Mouse (Mus musculus): ENCODE data around the gene Enpp1. TPM values are rescaled to one million over a fixed set of nuclear protein-coding genes. Genes with fewer than 3 reads are reported as not detected.
A peak's percentile ranks its signal among the peaks of the same experiment; 100 is the strongest.
"Not testable (repeated sequence)": the region's sequence is repeated elsewhere in the genome, so short reads cannot be mapped to it uniquely, and the experiment has no call there.

Enpp1 gene
- polyA plus RNA-seq, 1 experiment: 0.89 TPM

GRCm38 (mm10) chr10:24627262-24627661 is 84.7 kb downstream of the Enpp1 start:
- no peak overlapping the region for H3K4me3 ChIP-seq (ENCODE audit: control insufficient read depth, insufficient read depth, low read length)
- no peaks in the 10 kb centered on the region for H3K27me3 ChIP-seq (ENCODE audit: control insufficient read depth, insufficient read depth, low read length)
- H3K27ac ChIP-seq (ENCODE audit: control insufficient read depth, insufficient read depth, low read length): no peak overlapping the region
- no peak for TF ChIP-seq CTCF (IDR thresholded peaks at IDR 0.05; ENCODE audit: borderline replicate concordance, control insufficient read depth, extremely low read depth, insufficient read depth, low read length, poor library complexity)
- DNase-seq: no peak
- H3K4me1 ChIP-seq (replicated peaks; ENCODE audit: control insufficient read depth, insufficient read depth, low read length): no peaks in the 10 kb centered on the region
- no peaks in the 10 kb centered on the region for H3K36me3 ChIP-seq (ENCODE audit: control insufficient read depth, insufficient read depth, low read length)
- 89% methylated on average over 12 of the region's 12 CpGs for WGBS

- 48% methylated on average over 24 of the region's 24 CpGs for WGBS
- peak; percentile 88 for DNase-seq
Measured at GRCm38 (mm10) chr10:24625060-24625701, 86.8 kb downstream of the Enpp1 start.

GRCm38 (mm10) chr10:24622586-24622985 is 89.4 kb downstream of the Enpp1 start:
- H3K4me1 ChIP-seq (replicated peaks; ENCODE audit: control insufficient read depth, insufficient read depth, low read length): no peaks in the 10 kb centered on the region
- H3K36me3 ChIP-seq (ENCODE audit: control insufficient read depth, insufficient read depth, low read length): no peaks in the 10 kb centered on the region
- H3K27ac ChIP-seq (ENCODE audit: control insufficient read depth, insufficient read depth, low read length): no peak overlapping the region
- peak; percentile 69; the same call in 1 of the 2 replicates for TF ChIP-seq CTCF (IDR thresholded peaks at IDR 0.05; ENCODE audit: borderline replicate concordance, control insufficient read depth, extremely low read depth, insufficient read depth, low read length, poor library complexity)
- TF ChIP-seq POLR2A (IDR thresholded peaks at IDR 0.05; ENCODE audit: control insufficient read depth, extremely low read depth, insufficient read depth, low read length, poor library complexity): no peak
- DNase-seq: peak; percentile 83
- WGBS: 27% methylated on average over 7 of the region's 7 CpGs
- no peaks in the 10 kb centered on the region for H3K27me3 ChIP-seq (ENCODE audit: control insufficient read depth, insufficient read depth, low read length)
- no peak overlapping the region for H3K4me3 ChIP-seq (ENCODE audit: control insufficient read depth, insufficient read depth, low read length)

More at GRCm38 (mm10) chr10:24625060-24625701, 86.8 kb downstream of the Enpp1 start:
- Histone ChIP-seq H3K4me3 (ENCODE audit: control insufficient read depth, insufficient read depth, low read length) (no peak overlapping the region), H3K27me3 (ENCODE audit: control insufficient read depth, insufficient read depth, low read length) (no peaks in the 10 kb centered on the region), H3K36me3 (ENCODE audit: control insufficient read depth, insufficient read depth, low read length) (no peaks in the 10 kb centered on the region), H3K4me1 (replicated peaks; ENCODE audit: control insufficient read depth, insufficient read depth, low read length) (no peaks in the 10 kb centered on the region), H3K27ac (ENCODE audit: control insufficient read depth, insufficient read depth, low read length) (no peak overlapping the region)
- no peak for TF ChIP-seq POLR2A (IDR thresholded peaks at IDR 0.05; ENCODE audit: control insufficient read depth, extremely low read depth, insufficient read depth, low read length, poor library complexity)
- peak; percentile 62; the same call in 1 of the 2 replicates for TF ChIP-seq CTCF (IDR thresholded peaks at IDR 0.05; ENCODE audit: borderline replicate concordance, control insufficient read depth, extremely low read depth, insufficient read depth, low read length, poor library complexity)

- no peaks in the 10 kb centered on the region for H3K36me3 ChIP-seq (ENCODE audit: control insufficient read depth, insufficient read depth, low read length)
- H3K4me1 ChIP-seq (replicated peaks; ENCODE audit: control insufficient read depth, insufficient read depth, low read length): no peaks in the 10 kb centered on the region
- H3K4me3 ChIP-seq (ENCODE audit: control insufficient read depth, insufficient read depth, low read length): no peak overlapping the region
- no peak overlapping the region for H3K27ac ChIP-seq (ENCODE audit: control insufficient read depth, insufficient read depth, low read length)
- DNase-seq: peak; percentile 70
- 22% methylated on average over 9 of the region's 9 CpGs for WGBS
- peak; percentile 75; the same call in 1 of the 2 replicates for TF ChIP-seq CTCF (IDR thresholded peaks at IDR 0.05; ENCODE audit: borderline replicate concordance, control insufficient read depth, extremely low read depth, insufficient read depth, low read length, poor library complexity)
- no peak for TF ChIP-seq POLR2A (IDR thresholded peaks at IDR 0.05; ENCODE audit: control insufficient read depth, extremely low read depth, insufficient read depth, low read length, poor library complexity)
- no peaks in the 10 kb centered on the region for H3K27me3 ChIP-seq (ENCODE audit: control insufficient read depth, insufficient read depth, low read length)
Measured at GRCm38 (mm10) chr10:24621572-24621971, 90.4 kb downstream of the Enpp1 start.

GRCm38 (mm10) chr10:24616572-24616971 is 95.4 kb downstream of the Enpp1 start:
- H3K27ac ChIP-seq (ENCODE audit: control insufficient read depth, insufficient read depth, low read length); DNase-seq; H3K4me1 ChIP-seq (replicated peaks; ENCODE audit: control insufficient read depth, insufficient read depth, low read length); H3K27me3 ChIP-seq (ENCODE audit: control insufficient read depth, insufficient read depth, low read length); H3K36me3 ChIP-seq (ENCODE audit: control insufficient read depth, insufficient read depth, low read length); H3K4me3 ChIP-seq (ENCODE audit: control insufficient read depth, insufficient read depth, low read length): not testable (repeated sequence)
- WGBS: 97% methylated on average over 1 of the region's 1 CpGs

GRCm38 (mm10) chr10:24615799-24616198 is 96.2 kb downstream of the Enpp1 start:
- Histone ChIP-seq H3K4me1 (replicated peaks; ENCODE audit: control insufficient read depth, insufficient read depth, low read length) (no peaks in the 10 kb centered on the region), H3K4me3 (ENCODE audit: control insufficient read depth, insufficient read depth, low read length) (no peak overlapping the region), H3K36me3 (ENCODE audit: control insufficient read depth, insufficient read depth, low read length) (no peaks in the 10 kb centered on the region), H3K27me3 (ENCODE audit: control insufficient read depth, insufficient read depth, low read length) (no peaks in the 10 kb centered on the region), H3K27ac (ENCODE audit: control insufficient read depth, insufficient read depth, low read length) (no peak overlapping the region)
- DNase-seq: no peak
- TF ChIP-seq CTCF (IDR thresholded peaks at IDR 0.05; ENCODE audit: borderline replicate concordance, control insufficient read depth, extremely low read depth, insufficient read depth, low read length, poor library complexity) (no peak), POLR2A (IDR thresholded peaks at IDR 0.05; ENCODE audit: control insufficient read depth, extremely low read depth, insufficient read depth, low read length, poor library complexity) (no peak)
- 94% methylated on average over 6 of the region's 6 CpGs for WGBS

- DNase-seq: no peak
- 95% methylated on average over 4 of the region's 4 CpGs for WGBS
- no peaks in the 10 kb centered on the region for H3K4me1 ChIP-seq (replicated peaks; ENCODE audit: control insufficient read depth, insufficient read depth, low read length)
- no peaks in the 10 kb centered on the region for H3K36me3 ChIP-seq (ENCODE audit: control insufficient read depth, insufficient read depth, low read length)
- TF ChIP-seq POLR2A (IDR thresholded peaks at IDR 0.05; ENCODE audit: control insufficient read depth, extremely low read depth, insufficient read depth, low read length, poor library complexity) (no peak), CTCF (IDR thresholded peaks at IDR 0.05; ENCODE audit: borderline replicate concordance, control insufficient read depth, extremely low read depth, insufficient read depth, low read length, poor library complexity) (no peak)
- H3K27me3 ChIP-seq (ENCODE audit: control insufficient read depth, insufficient read depth, low read length): no peaks in the 10 kb centered on the region
- H3K4me3 ChIP-seq (ENCODE audit: control insufficient read depth, insufficient read depth, low read length): no peak overlapping the region
- no peak overlapping the region for H3K27ac ChIP-seq (ENCODE audit: control insufficient read depth, insufficient read depth, low read length)
Measured at GRCm38 (mm10) chr10:24614726-24615125, 97.2 kb downstream of the Enpp1 start.
